Mouse (Mus musculus): ENCODE measurements around the gene Meox1.

Gene Meox1

GRCm38 (mm10) chr11:101894204-101894603 lies at the start of gene Meox1:
Gene Meox1 (minus strand): TSS chr11:101894374.
- DNase-seq = no peak

GRCm38 (mm10) chr11:101943055-101943454 lies 48.9 kb upstream of the Meox1 start:
- no peak for DNase-seq

- DNase-seq = peak in 1 of 2 experiments; percentile 59
These were observed 42.9 kb upstream of the Meox1 start for GRCm38 (mm10) chr11:101937108-101937507.

- DNase-seq = no peak
These were observed 42.2 kb upstream of the Meox1 start for GRCm38 (mm10) chr11:101936421-101936820.

GRCm38 (mm10) chr11:101935743-101936142 lies 41.6 kb upstream of the Meox1 start:
- peak in 1 of 2 experiments; percentile 24 for DNase-seq

- DNase-seq = no peak
These were observed 37.8 kb upstream of the Meox1 start for GRCm38 (mm10) chr11:101931978-101932377.

GRCm38 (mm10) chr11:101928030-101928762 lies 34.0 kb upstream of the Meox1 start:
- DNase-seq = peak; percentile 23 to 74

GRCm38 (mm10) chr11:101926951-101927589 lies 32.9 kb upstream of the Meox1 start:
- no peak for DNase-seq

GRCm38 (mm10) chr11:101925636-101926035 lies 31.5 kb upstream of the Meox1 start:
- no peak for DNase-seq

GRCm38 (mm10) chr11:101924441-101924976 lies 30.3 kb upstream of the Meox1 start:
- peak in 1 of 2 experiments; percentile 17 for DNase-seq

GRCm38 (mm10) chr11:101923988-101924387 lies 29.8 kb upstream of the Meox1 start:
- no peak for DNase-seq

- DNase-seq = no peak
These were observed 27.3 kb upstream of the Meox1 start for GRCm38 (mm10) chr11:101921361-101921952.

- DNase-seq = peak; percentile 78 to 90
These were observed 25.5 kb upstream of the Meox1 start for GRCm38 (mm10) chr11:101919660-101920059.

GRCm38 (mm10) chr11:101918609-101919008 lies 24.4 kb upstream of the Meox1 start:
- no peak for DNase-seq

- no peak for DNase-seq
These were observed 22.6 kb upstream of the Meox1 start for GRCm38 (mm10) chr11:101916772-101917171.

GRCm38 (mm10) chr11:101913591-101913990 lies 19.4 kb upstream of the Meox1 start:
- no peak for DNase-seq

- DNase-seq = peak in 1 of 2 experiments; percentile 67
These were observed 17.8 kb upstream of the Meox1 start for GRCm38 (mm10) chr11:101911855-101912579.

- peak; percentile 75 to 90 for DNase-seq
These were observed 16.2 kb upstream of the Meox1 start for GRCm38 (mm10) chr11:101910230-101910946.

- no peak for DNase-seq
These were observed 14.6 kb upstream of the Meox1 start for GRCm38 (mm10) chr11:101908777-101909176.

- DNase-seq = peak; percentile 67 to 91
These were observed 10.9 kb upstream of the Meox1 start for GRCm38 (mm10) chr11:101905115-101905514.

GRCm38 (mm10) chr11:101901309-101901708 lies 7.1 kb upstream of the Meox1 start:
- DNase-seq = no peak

GRCm38 (mm10) chr11:101898328-101898727 lies 4.2 kb upstream of the Meox1 start:
- no peak for DNase-seq

All from kidney, postnatal 36 days (tissue).